Mouse (Mus musculus): ENCODE results near the gene Ccr10.

The Ccr10 gene

GRCm38 (mm10) chr11:101188166-101188805 lies 13.0 kb upstream of the Ccr10 start:
- peak; percentile 71 for DNase-seq (ENCODE audit: low spot score)

DNA sequence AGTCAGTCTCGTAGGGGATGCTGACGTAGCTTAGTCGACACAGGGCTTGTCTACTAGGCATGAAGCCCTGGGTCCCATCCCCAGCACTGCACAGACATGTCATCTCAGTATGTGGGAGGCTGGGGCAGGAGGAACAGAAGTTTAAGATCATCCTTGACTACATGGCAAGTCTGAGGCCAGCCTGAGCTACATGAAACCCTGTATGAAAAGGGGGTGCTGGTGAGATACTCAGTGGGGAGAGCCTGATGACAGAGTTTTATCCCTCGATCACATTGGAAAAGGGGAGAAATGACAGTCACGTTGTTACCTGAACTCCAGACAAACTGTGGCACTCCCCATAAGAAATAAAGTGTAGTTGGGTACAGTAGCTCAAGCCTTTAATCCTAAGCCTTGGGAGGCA lies 12.3 kb upstream of the Ccr10 start:
- no peak for DNase-seq (ENCODE audit: low spot score)

DNA sequence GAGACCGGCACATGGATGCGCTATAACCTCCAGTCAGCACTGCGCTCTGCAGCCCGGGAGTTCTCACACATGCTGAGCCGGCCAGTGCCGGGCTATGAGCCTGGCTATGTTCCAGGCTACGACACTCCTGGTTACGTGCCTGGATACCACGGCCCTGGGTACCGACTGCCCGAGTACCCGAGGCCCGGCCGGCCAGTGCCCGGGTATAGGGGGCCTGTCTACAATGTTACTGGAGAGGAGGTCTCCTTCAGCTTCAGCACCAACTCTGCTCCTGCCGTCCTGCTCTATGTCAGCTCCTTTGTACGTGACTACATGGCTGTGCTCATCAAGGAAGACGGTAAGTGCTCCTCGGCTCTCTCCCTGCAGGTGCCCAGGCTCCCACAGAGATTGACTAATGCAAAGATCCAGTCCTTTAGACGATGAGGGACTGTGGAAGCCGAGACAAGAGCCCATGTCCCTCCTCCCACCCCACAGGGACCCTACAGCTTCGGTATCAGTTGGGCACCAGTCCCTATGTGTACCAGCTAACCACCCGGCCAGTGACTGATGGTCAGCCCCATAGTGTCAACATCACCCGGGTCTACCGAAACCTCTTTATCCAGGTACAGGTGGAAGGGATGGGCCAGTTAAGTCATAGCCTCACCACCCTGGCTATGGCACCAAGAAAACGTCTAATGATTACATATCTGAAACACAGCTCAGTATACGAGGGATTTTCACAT lies 11.4 kb upstream of the Ccr10 start:
- DNase-seq (ENCODE audit: low spot score): no peak

DNA sequence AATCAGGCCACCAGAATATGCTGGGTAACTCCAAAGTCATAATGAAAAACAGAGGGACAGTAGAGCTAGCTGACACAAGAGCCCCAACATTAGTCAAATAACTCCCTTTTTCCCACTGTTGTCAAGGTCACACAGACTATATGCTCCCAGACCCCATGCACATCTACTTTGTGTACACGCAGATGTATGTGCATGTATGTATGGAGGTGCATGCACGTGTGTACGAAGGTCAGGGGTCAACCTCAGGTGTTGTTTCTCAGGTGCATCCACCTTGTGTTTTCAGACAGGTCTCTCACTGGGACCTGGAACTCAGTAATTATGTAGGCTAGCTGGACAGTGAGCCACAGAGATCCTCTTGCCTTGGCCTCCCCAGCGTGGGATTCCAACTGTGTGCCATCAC lies 10.2 kb upstream of the Ccr10 start:
- no peak for DNase-seq (ENCODE audit: low spot score)

DNA sequence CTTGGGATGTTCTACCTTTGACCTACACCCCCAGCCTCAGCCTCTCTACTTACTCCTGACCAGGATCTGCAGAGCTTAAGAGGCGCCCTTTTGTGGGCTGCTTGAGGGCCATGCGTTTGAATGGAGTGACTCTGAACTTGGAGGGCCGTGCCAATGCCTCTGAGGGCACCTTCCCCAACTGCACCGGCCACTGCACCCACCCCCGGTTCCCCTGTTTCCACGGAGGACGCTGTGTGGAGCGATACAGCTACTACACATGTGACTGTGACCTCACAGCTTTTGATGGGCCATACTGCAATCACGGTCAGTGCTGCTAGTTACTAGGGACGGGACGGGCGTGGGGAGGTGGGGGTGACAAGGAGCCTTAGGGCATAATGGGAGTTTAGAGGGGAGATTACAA lies 9.7 kb upstream of the Ccr10 start:
- DNase-seq (ENCODE audit: low spot score): no peak

- no peak for DNase-seq (ENCODE audit: low spot score)
Observed at GRCm38 (mm10) chr11:101182771-101183517, 7.7 kb upstream of the Ccr10 start.

- DNase-seq (ENCODE audit: low spot score): no peak
Observed at GRCm38 (mm10) chr11:101181961-101182360, 6.7 kb upstream of the Ccr10 start.

DNA sequence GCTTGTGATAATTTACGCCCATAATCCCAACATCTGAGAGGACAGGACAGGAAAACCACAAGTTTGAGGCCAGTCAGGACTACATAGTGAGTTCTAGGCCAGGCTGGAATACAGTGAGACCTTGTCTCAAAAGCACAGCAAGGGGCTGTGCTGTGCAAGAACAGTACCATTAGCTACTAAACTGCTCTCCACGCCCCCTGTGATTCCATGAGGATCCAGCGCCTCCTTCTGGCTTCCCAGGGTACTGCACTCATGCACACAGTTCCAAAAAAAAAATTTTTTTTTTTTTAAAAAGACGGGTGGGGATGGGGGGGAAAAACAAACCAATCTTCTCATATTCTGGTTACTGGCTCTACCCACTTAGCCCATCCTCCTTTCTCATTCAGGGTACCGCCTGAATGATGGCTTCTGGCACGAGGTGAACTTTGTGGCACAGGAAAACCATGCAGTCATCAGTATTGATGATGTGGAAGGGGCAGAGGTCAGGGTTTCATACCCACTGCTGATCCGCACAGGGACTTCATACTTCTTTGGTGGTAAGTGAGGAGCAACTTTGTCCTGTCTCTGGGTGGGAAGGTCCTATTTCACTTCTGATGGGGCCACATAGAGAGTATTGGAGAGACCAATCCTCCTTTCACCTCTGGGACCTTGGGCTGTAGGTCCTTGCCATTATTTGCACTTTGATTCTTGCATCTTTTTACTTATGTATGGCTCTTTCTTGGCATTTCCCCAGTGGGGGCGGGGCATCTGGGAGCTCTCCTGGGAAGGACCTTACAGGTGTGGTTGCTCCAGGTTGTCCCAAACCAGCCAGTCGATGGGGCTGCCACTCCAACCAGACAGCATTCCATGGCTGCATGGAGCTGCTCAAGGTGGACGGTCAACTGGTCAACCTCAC lies 5.8 kb upstream of the Ccr10 start:
- DNase-seq (ENCODE audit: low spot score): peak; percentile 92

- DNase-seq (ENCODE audit: low spot score): no peak
Observed at GRCm38 (mm10) chr11:101180261-101180660, 5.0 kb upstream of the Ccr10 start.

DNA sequence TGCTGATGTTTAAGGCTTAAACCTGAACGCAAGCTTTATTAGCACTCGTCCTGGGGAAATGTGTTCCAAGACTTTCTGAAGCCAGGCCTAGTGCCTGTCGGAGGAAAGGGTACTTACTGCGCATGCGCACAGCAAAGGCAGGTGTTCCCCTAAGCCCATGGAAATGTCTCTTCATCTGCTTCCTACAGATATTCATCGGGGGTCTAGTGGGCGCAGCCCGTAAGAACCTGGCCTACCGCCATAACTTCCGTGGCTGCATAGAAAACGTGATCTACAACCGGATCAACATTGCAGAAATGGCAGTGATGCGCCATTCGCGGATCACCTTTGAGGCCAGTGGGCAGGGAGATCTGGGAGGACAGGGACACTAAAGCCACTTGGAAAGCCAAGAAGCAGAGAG lies 4.1 kb upstream of the Ccr10 start:
- DNase-seq (ENCODE audit: low spot score): no peak

DNA sequence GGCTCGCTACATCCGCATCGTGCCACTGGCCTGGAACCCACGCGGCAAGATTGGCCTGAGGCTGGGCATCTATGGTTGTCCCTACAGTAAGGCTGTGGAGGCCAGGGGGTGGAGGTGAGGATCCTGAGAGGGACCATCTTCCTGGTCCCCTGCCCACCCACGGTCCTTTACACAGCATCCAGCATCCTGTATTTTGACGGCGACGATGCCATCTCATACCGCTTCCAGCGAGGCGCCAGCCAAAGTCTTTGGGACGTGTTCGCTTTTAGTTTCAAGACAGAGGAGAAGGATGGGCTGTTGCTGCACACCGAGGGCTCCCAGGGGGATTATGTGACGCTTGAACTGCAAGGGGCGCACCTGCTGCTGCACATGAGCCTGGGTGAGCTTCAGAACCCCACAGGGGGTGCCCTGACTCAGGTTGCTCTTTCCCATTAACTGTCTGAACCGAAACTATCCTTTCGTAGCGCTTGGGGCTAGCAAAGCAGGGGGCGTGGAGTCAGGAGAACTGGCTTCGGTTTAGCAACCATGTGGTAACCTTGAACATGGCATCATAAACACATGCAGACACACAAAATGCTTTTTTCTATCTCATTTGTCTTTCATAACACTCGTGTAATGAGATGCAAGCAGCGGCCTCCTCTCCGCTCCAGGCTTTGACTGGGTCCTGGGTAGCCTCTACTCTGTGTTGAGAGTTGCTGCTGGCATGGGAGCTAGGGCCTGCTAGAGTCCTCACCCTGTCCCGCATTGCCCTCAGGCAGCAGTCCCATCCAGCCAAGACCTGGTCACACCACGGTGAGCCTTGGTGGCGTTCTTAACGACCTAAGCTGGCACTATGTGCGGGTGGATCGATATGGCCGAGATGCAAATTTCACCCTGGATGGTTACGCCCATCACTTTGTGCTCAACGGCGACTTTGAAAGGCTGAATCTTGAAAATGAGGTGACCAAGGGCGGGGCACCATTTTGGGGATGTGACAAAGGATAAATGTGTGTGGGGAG lies 3.1 kb upstream of the Ccr10 start:
- no peak for DNase-seq (ENCODE audit: low spot score)

- peak; percentile 82 for DNase-seq (ENCODE audit: low spot score)
Observed at GRCm38 (mm10) chr11:101176933-101177773, 1.9 kb upstream of the Ccr10 start.

DNA sequence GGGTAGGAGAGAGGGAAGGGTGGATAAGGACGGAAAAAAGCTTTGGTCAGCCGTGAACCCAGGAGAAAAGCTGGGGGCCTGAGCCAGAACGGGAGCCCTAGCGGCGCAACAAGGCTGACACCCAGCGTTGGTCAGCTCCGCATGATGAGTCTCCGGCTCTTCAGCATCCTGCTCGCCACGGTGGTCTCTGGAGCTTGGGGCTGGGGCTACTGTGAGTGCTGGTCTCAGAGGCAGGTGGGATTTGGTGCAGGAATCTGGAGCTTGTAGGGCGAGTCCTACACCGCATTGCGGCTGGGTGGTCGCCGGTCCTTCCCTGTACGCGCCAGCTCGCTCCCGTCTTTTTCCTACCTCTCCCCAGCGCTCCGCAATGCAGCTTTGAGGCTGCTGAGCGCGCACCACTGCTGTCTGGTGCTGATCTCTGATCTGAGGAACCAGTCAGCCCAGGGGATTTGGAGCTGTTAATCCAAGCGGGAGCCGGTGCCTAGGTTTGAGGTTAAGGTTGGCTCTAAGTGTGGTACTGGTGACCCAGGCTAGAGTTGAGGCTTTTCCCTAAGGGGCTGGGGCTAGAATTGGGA lies 961 bp upstream of the Ccr10 start:
- no peak for DNase-seq (ENCODE audit: low spot score)

- DNase-seq (ENCODE audit: low spot score): no peak
Observed at GRCm38 (mm10) chr11:101175636-101176116, 433 bp upstream of the Ccr10 start.

DNA sequence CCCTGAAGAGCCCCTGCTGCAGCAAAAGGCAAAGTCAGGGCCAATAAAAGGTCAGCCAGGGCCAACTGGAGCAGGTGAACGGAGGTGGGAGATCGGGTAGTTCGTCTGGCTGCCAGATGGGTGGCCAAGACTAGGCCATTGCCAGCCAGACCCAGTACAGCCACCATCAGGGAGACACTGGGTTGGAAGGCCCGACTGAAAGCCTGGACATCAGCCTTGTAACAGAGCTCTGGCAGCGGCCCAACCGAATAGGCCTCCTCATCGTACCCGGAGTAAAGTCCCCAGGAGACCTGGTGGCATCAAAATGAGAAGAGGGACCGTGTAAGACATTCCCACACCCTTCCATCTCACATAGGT lies 876 bp downstream of the Ccr10 start:
- peak; percentile 75 for DNase-seq (ENCODE audit: low spot score)

- peak; percentile 82 for DNase-seq (ENCODE audit: low spot score)
Observed at GRCm38 (mm10) chr11:101173631-101174388, 1.4 kb downstream of the Ccr10 start.

- peak; percentile 78 for DNase-seq (ENCODE audit: low spot score)
Observed at GRCm38 (mm10) chr11:101173112-101173511, 2.1 kb downstream of the Ccr10 start.

- DNase-seq (ENCODE audit: low spot score): no peak
Observed at GRCm38 (mm10) chr11:101172434-101172815, 2.8 kb downstream of the Ccr10 start.

All from testis, postnatal 10 days (tissue).